Mouse (Mus musculus) adrenal gland, postnatal 36 days (tissue): ENCODE results near the gene Gm20538. TPM values are rescaled to one million over a fixed set of nuclear protein-coding genes. Genes with fewer than 3 reads are reported as not detected.

Source experiments
- DNase-seq, 2 experiments: peaks; one replicate each; pipeline ENCODE4 v3.0.0; 2021; ENCODE audit warnings: mixed read lengths in 1 of 2
- total RNA-seq, 2 experiments: library from RNA; stranded (reverse); gene quantifications; 2 replicates each; pipeline ENCODE4 v1.2.3; 2021

Gm20538 gene
- total RNA-seq, 2 experiments from 2014 or later, result not detected

- DNase-seq, result no peak
Observed at GRCm38 (mm10) chr19:44530018-44530417, 22.6 kb downstream of the Gm20538 start.

- DNase-seq, result peak in 1 of 2 experiments; percentile 54
Observed at GRCm38 (mm10) chr19:44525551-44526205, 27.0 kb downstream of the Gm20538 start.

- peak in 1 of 2 experiments; percentile 50 for DNase-seq
Observed at GRCm38 (mm10) chr19:44519152-44519551, 33.5 kb downstream of the Gm20538 start.

GRCm38 (mm10) chr19:44517996-44518768 is 34.4 kb downstream of the Gm20538 start:
- no peak for DNase-seq

- DNase-seq, result no peak
Observed at GRCm38 (mm10) chr19:44515769-44516168, 36.9 kb downstream of the Gm20538 start.

GRCm38 (mm10) chr19:44514521-44515451 is 37.8 kb downstream of the Gm20538 start:
- no peak for DNase-seq

GRCm38 (mm10) chr19:44513921-44514482 is 38.6 kb downstream of the Gm20538 start:
- DNase-seq, result no peak

- DNase-seq, result no peak
Observed at GRCm38 (mm10) chr19:44513054-44513833, 39.4 kb downstream of the Gm20538 start.

GRCm38 (mm10) chr19:44512601-44513000 is 40.0 kb downstream of the Gm20538 start:
- DNase-seq, result no peak

- DNase-seq, result peak; percentile 70 to 72
Observed at GRCm38 (mm10) chr19:44511451-44512231, 41.0 kb downstream of the Gm20538 start.

GRCm38 (mm10) chr19:44510534-44511175 is 42.0 kb downstream of the Gm20538 start:
- no peak for DNase-seq

GRCm38 (mm10) chr19:44502741-44503140 is 49.9 kb downstream of the Gm20538 start:
- DNase-seq, result no peak

- DNase-seq, result no peak
Observed at GRCm38 (mm10) chr19:44501925-44502324, 50.7 kb downstream of the Gm20538 start.

- no peak for DNase-seq
Observed at GRCm38 (mm10) chr19:44500240-44500639, 52.4 kb downstream of the Gm20538 start.

GRCm38 (mm10) chr19:44498936-44499335 is 53.7 kb downstream of the Gm20538 start:
- DNase-seq, result no peak

GRCm38 (mm10) chr19:44496941-44497340 is 55.7 kb downstream of the Gm20538 start:
- no peak for DNase-seq

GRCm38 (mm10) chr19:44496511-44496910 is 56.1 kb downstream of the Gm20538 start:
- no peak for DNase-seq
